Mouse (Mus musculus): ENCODE data around the gene Ptpro. TPM values are rescaled to one million over a fixed set of nuclear protein-coding genes. Genes with fewer than 3 reads are reported as not detected.

The Ptpro gene
- total and polyA plus RNA-seq, 3 experiments, result 0.11 to 0.16 TPM; not detected in 1

- Histone ChIP-seq H3K4me1 (ENCODE audit: control insufficient read depth in 1 of 2, insufficient read depth in 2 of 2) (peaks cover 0 to 4% of the 10 kb centered on the region in 2 experiments; a peak in 1 of 4 replicates), H3K9ac (ENCODE audit: insufficient read depth, low read depth) (no peak overlapping the region), H3K4me2 (ENCODE audit: insufficient read depth, low read depth, poor library complexity, severe bottlenecking) (no peak overlapping the region), H3K27me3 (replicated peaks) (no peaks in the 10 kb centered on the region), H3K79me2 (replicated peaks; ENCODE audit: control insufficient read depth, extremely low read depth, insufficient read depth, poor library complexity, severe bottlenecking) (no peaks in the 10 kb centered on the region), H3K9me3 (replicated peaks; ENCODE audit: low read length) (no peaks in the 10 kb centered on the region), H3K4me3 (replicated peaks in 1 of 3; ENCODE audit: low read depth in 2 of 3, low read length in 2 of 3, poor library complexity in 1 of 3) (no peak overlapping the region), H3K36me3 (replicated peaks in 1 of 2; ENCODE audit: control insufficient read depth in 1 of 2, insufficient read depth in 1 of 2, low read length in 1 of 2) (no peaks in the 10 kb centered on the region), H3K27ac (ENCODE audit: insufficient read depth, low read depth) (no peak overlapping the region)
- dilution Hi-C loops (cut with MboI; ENCODE audit: extremely low pct_ligation_motif_present, extremely low pct_unique_long_range_greater_than_20kb, low sequenced_read_pairs), result no loop called here
- in situ Hi-C loops (cut with MboI; ENCODE audit: low pct_ligation_motif_present, low pct_unique_long_range_greater_than_20kb, low sequenced_read_pairs), result no loop called here
- DNase-seq (ENCODE audit: extremely low read depth), result no peak
- TF ChIP-seq ETS1 (conservative IDR thresholded peaks at IDR 0.05; ENCODE audit: low read depth, low read length) (no peak), SIN3A (IDR thresholded peaks at IDR 0.05; ENCODE audit: low read length) (no peak), ZC3H11A (IDR thresholded peaks at IDR 0.05; ENCODE audit: low read depth, low read length) (no peak), RCOR1 (conservative IDR thresholded peaks at IDR 0.05; ENCODE audit: low read depth, low read length) (no peak), CTCF (conservative IDR thresholded peaks at IDR 0.05 in 1 of 2, IDR thresholded peaks at IDR 0.05 in 1 of 2; ENCODE audit: low read depth in 2 of 2, low read length in 2 of 2) (no peak), NRF1 (IDR thresholded peaks at IDR 0.05; ENCODE audit: low read depth, low read length) (no peak), ZKSCAN1 (IDR thresholded peaks at IDR 0.05; ENCODE audit: borderline replicate concordance, low read depth, low read length) (no peak), USF2 (conservative IDR thresholded peaks at IDR 0.05; ENCODE audit: low read depth, low read length) (no peak), MAZ (IDR thresholded peaks at IDR 0.05; ENCODE audit: low read depth, low read length) (no peak), KAT2A (IDR thresholded peaks at IDR 0.05; ENCODE audit: insufficient replicate concordance, low read length) (no peak), CHD2 (IDR thresholded peaks at IDR 0.05; ENCODE audit: low read length) (no peak), ZMIZ1 (IDR thresholded peaks at IDR 0.05; ENCODE audit: low read depth, low read length) (no peak), USF1 (IDR thresholded peaks at IDR 0.05; ENCODE audit: low read depth, low read length) (no peak), CHD1 (IDR thresholded peaks at IDR 0.05; ENCODE audit: low read depth, low read length) (no peak), GABPA (IDR thresholded peaks at IDR 0.05; ENCODE audit: insufficient replicate concordance, low read depth, low read length) (no peak), JUN (IDR thresholded peaks at IDR 0.05; ENCODE audit: insufficient read depth, low read depth, low read length) (no peak)
Measured at GRCm38 (mm10) chr6:137423830-137424229, 171.7 kb downstream of the Ptpro start.

- Histone ChIP-seq H3K9me3 (replicated peaks; ENCODE audit: low read length) (no peaks in the 10 kb centered on the region), H3K27ac (ENCODE audit: insufficient read depth, low read depth) (no peak overlapping the region), H3K36me3 (replicated peaks in 1 of 2; ENCODE audit: control insufficient read depth in 1 of 2, insufficient read depth in 1 of 2, low read length in 1 of 2) (no peaks in the 10 kb centered on the region), H3K79me2 (replicated peaks; ENCODE audit: control insufficient read depth, extremely low read depth, insufficient read depth, poor library complexity, severe bottlenecking) (no peaks in the 10 kb centered on the region), H3K27me3 (replicated peaks) (no peaks in the 10 kb centered on the region), H3K4me3 (replicated peaks in 1 of 3; ENCODE audit: low read depth in 2 of 3, low read length in 2 of 3, poor library complexity in 1 of 3) (no peak overlapping the region), H3K4me2 (ENCODE audit: insufficient read depth, low read depth, poor library complexity, severe bottlenecking) (no peak overlapping the region), H3K4me1 (ENCODE audit: control insufficient read depth in 1 of 2, insufficient read depth in 2 of 2) (peaks cover 4 to 8% of the 10 kb centered on the region in 2 experiments; a peak in 3 of 4 replicates), H3K9ac (ENCODE audit: insufficient read depth, low read depth) (no peak overlapping the region)
- DNase-seq (ENCODE audit: extremely low read depth), result no peak
- in situ Hi-C loops (cut with MboI; ENCODE audit: low pct_ligation_motif_present, low pct_unique_long_range_greater_than_20kb, low sequenced_read_pairs), result no loop called here
- dilution Hi-C loops (cut with MboI; ENCODE audit: extremely low pct_ligation_motif_present, extremely low pct_unique_long_range_greater_than_20kb, low sequenced_read_pairs), result no loop called here
- TF ChIP-seq MYC (IDR thresholded peaks at IDR 0.05; ENCODE audit: low read depth, low read length) (no peak), MEF2A (IDR thresholded peaks at IDR 0.05; ENCODE audit: borderline replicate concordance, low read depth, low read length) (no peak), MAZ (IDR thresholded peaks at IDR 0.05; ENCODE audit: low read depth, low read length) (no peak)
Measured at GRCm38 (mm10) chr6:137425500-137426432, 173.6 kb downstream of the Ptpro start.
